Mouse (Mus musculus) forebrain, embryonic 13.5 days (tissue): ENCODE results near the gene Sec62. TPM values are rescaled to one million over a fixed set of nuclear protein-coding genes. Genes with fewer than 3 reads are reported as not detected.

Experiments
- ATAC-seq: fragments of 200-750 bp; cut with Nextera tagmentation; 2 replicates; pipeline ENCODE4 v1.8.0; 2017
- H3K27ac ChIP-seq: fragments of 300-500 bp; sonication (generic); 2 replicates; pipeline ENCODE4 v1.5.1; 2015; ENCODE audit warnings: inconsistent platforms, mild to moderate bottlenecking, moderate library complexity
- H3K27me3 ChIP-seq: fragments of 300-500 bp; sonication (generic); 2 replicates; pipeline ENCODE4 v1.6.1; 2015; ENCODE audit warnings: mild to moderate bottlenecking, inconsistent platforms
- H3K36me3 ChIP-seq: fragments of 300-500 bp; sonication (generic); 2 replicates; pipeline ENCODE4 v1.6.1; 2015; ENCODE audit warnings: mild to moderate bottlenecking, inconsistent platforms; ENCODE audit not compliant: poor library complexity, severe bottlenecking
- H3K4me1 ChIP-seq: fragments of 300-500 bp; sonication (generic); 2 replicates; pipeline ENCODE4 v1.6.1; 2015; ENCODE audit warnings: inconsistent platforms
- H3K4me2 ChIP-seq: fragments of 300-500 bp; sonication (generic); 2 replicates; pipeline ENCODE4 v1.6.1; 2015; ENCODE audit warnings: inconsistent platforms, mild to moderate bottlenecking, moderate library complexity
- H3K4me3 ChIP-seq: fragments of 300-500 bp; sonication (generic); 2 replicates; pipeline ENCODE4 v1.5.1; 2015; ENCODE audit warnings: mild to moderate bottlenecking, inconsistent platforms
- H3K9ac ChIP-seq: fragments of 300-500 bp; sonication (generic); 2 replicates; pipeline ENCODE4 v1.6.1; 2015; ENCODE audit warnings: mild to moderate bottlenecking, inconsistent platforms
- H3K9me3 ChIP-seq: fragments of 300-500 bp; sonication (generic); replicated peaks from 2 replicates; pipeline ENCODE4 v1.6.1; 2016; ENCODE audit warnings: inconsistent platforms
- WGBS: fragments of 180-500 bp; shearing (Covaris S2); methylation state at CpG from one replicate; pipeline ENCODE4 v1.1.7; 2015; 5-methylcytosine and 5-hydroxymethylcytosine counted together
- polyA plus RNA-seq: library from polyadenylated mRNA; unstranded; fragments of >200 nt; fragmentation: Nextera tagmentation; extraction: Ambion mirVana; gene quantifications from 2 replicates; pipeline ENCODE4 v1.2.1, GENCODE M21; 2015

Sec62 gene
- polyA plus RNA-seq, 1 experiment from 2014 or later, result 94.8 TPM

GRCm38 (mm10) chr3:30774677-30775076 is 18.0 kb upstream of the Sec62 start:
- Histone ChIP-seq H3K4me2 (no peak overlapping the region), H3K9me3 (no peaks in the 10 kb centered on the region), H3K4me1 (no peaks in the 10 kb centered on the region), H3K27me3 (no peaks in the 10 kb centered on the region), H3K27ac (no peak overlapping the region), H3K4me3 (no peak overlapping the region), H3K9ac (no peak overlapping the region), H3K36me3 (no peaks in the 10 kb centered on the region)
- WGBS, result 95% methylated on average over 5 of the region's 5 CpGs
- no peak for ATAC-seq

- 80% methylated on average over 5 of the region's 5 CpGs for WGBS
- ATAC-seq, result no peak
- H3K9me3 ChIP-seq, result no peaks in the 10 kb centered on the region
Measured at GRCm38 (mm10) chr3:30777984-30778383, 14.7 kb upstream of the Sec62 start.

GRCm38 (mm10) chr3:30788531-30788930 is 4.1 kb upstream of the Sec62 start:
- no peaks in the 10 kb centered on the region for H3K9me3 ChIP-seq
- no peaks in the 10 kb centered on the region for H3K36me3 ChIP-seq
- H3K4me2 ChIP-seq, result no peak overlapping the region
- no peak for ATAC-seq
- H3K9ac ChIP-seq, result no peak overlapping the region
- WGBS, result 34% methylated on average over 5 of the region's 5 CpGs
- H3K4me1 ChIP-seq, result peaks cover 3% of the 10 kb centered on the region; the same call in 1 of the 2 replicates
- no peaks in the 10 kb centered on the region for H3K27me3 ChIP-seq
- H3K27ac ChIP-seq, result no peak overlapping the region
- no peak overlapping the region for H3K4me3 ChIP-seq

More at GRCm38 (mm10) chr3:30777984-30778383, 14.7 kb upstream of the Sec62 start:
- Histone ChIP-seq H3K27me3 (no peaks in the 10 kb centered on the region), H3K36me3 (no peaks in the 10 kb centered on the region), H3K9ac (no peak overlapping the region), H3K4me3 (no peak overlapping the region), H3K4me1 (no peaks in the 10 kb centered on the region), H3K4me2 (no peak overlapping the region), H3K27ac (no peak overlapping the region)

- peaks cover 16% of the 10 kb centered on the region for H3K4me1 ChIP-seq
- WGBS, result under 1% methylated on average over 59 of the region's 75 CpGs
- H3K4me3 ChIP-seq, result peak overlapping the region; percentile 97
- H3K27ac ChIP-seq, result peak overlapping the region; percentile 91
- peak overlapping the region; percentile 98 for H3K9ac ChIP-seq
- H3K27me3 ChIP-seq, result no peaks in the 10 kb centered on the region
- no peaks in the 10 kb centered on the region for H3K9me3 ChIP-seq
- ATAC-seq, result peak; percentile 86
- H3K36me3 ChIP-seq, result no peaks in the 10 kb centered on the region
- H3K4me2 ChIP-seq, result peak overlapping the region; percentile 81
Measured at GRCm38 (mm10) chr3:30793403-30794221, 937 bp downstream of the Sec62 start.

- Histone ChIP-seq H3K4me3 (no peak overlapping the region), H3K27me3 (no peaks in the 10 kb centered on the region), H3K4me2 (no peak overlapping the region), H3K36me3 (peaks cover 40% of the 10 kb centered on the region), H3K4me1 (no peaks in the 10 kb centered on the region), H3K9me3 (no peaks in the 10 kb centered on the region), H3K27ac (no peak overlapping the region), H3K9ac (no peak overlapping the region)
- no peak for ATAC-seq
- 91% methylated on average over 3 of the region's 3 CpGs for WGBS
Measured at GRCm38 (mm10) chr3:30802171-30802570, 9.5 kb downstream of the Sec62 start.

GRCm38 (mm10) chr3:30812881-30813280 is 20.2 kb downstream of the Sec62 start:
- no peak for ATAC-seq
- Histone ChIP-seq H3K4me1 (no peaks in the 10 kb centered on the region), H3K4me2 (no peak overlapping the region), H3K4me3 (no peak overlapping the region), H3K27ac (no peak overlapping the region), H3K9ac (no peak overlapping the region), H3K9me3 (no peaks in the 10 kb centered on the region), H3K36me3 (peaks cover 68% of the 10 kb centered on the region), H3K27me3 (no peaks in the 10 kb centered on the region)
- 68% methylated on average over 3 of the region's 3 CpGs for WGBS

- Histone ChIP-seq H3K9me3 (no peaks in the 10 kb centered on the region), H3K4me3 (no peak overlapping the region), H3K27me3 (no peaks in the 10 kb centered on the region), H3K27ac (no peak overlapping the region), H3K4me1 (no peaks in the 10 kb centered on the region), H3K36me3 (peaks cover 68% of the 10 kb centered on the region), H3K4me2 (no peak overlapping the region), H3K9ac (no peak overlapping the region)
- WGBS, result 96% methylated on average over 16 of the region's 16 CpGs
- ATAC-seq, result no peak
Measured at GRCm38 (mm10) chr3:30818630-30819125, 26.0 kb downstream of the Sec62 start.

- Histone ChIP-seq H3K9ac (no peak overlapping the region), H3K36me3 (peaks cover 47% of the 10 kb centered on the region), H3K4me1 (no peaks in the 10 kb centered on the region), H3K27ac (no peak overlapping the region), H3K9me3 (no peaks in the 10 kb centered on the region), H3K4me2 (no peak overlapping the region), H3K4me3 (no peak overlapping the region), H3K27me3 (no peaks in the 10 kb centered on the region)
- 94% methylated on average over 8 of the region's 8 CpGs for WGBS
- ATAC-seq, result no peak
Measured at GRCm38 (mm10) chr3:30822163-30822562, 29.5 kb downstream of the Sec62 start.

- Histone ChIP-seq H3K27me3 (no peaks in the 10 kb centered on the region), H3K9ac (no peak overlapping the region), H3K36me3 (peaks cover 13% of the 10 kb centered on the region), H3K27ac (no peak overlapping the region), H3K4me1 (no peaks in the 10 kb centered on the region), H3K4me2 (no peak overlapping the region), H3K9me3 (no peaks in the 10 kb centered on the region), H3K4me3 (no peak overlapping the region)
- 94% methylated on average over 5 of the region's 5 CpGs for WGBS
- ATAC-seq, result no peak
Measured at GRCm38 (mm10) chr3:30826069-30826468, 33.4 kb downstream of the Sec62 start.

- Histone ChIP-seq H3K36me3 (no peaks in the 10 kb centered on the region), H3K27ac (no peak overlapping the region), H3K4me2 (no peak overlapping the region), H3K27me3 (no peaks in the 10 kb centered on the region), H3K9ac (no peak overlapping the region), H3K4me1 (no peaks in the 10 kb centered on the region), H3K4me3 (no peak overlapping the region), H3K9me3 (no peaks in the 10 kb centered on the region)
- 81% methylated on average over 15 of the region's 15 CpGs for WGBS
- no peak for ATAC-seq
Measured at GRCm38 (mm10) chr3:30831848-30832606, 39.4 kb downstream of the Sec62 start.

- 87% methylated on average over 3 of the region's 3 CpGs for WGBS
- Histone ChIP-seq H3K4me1 (no peaks in the 10 kb centered on the region), H3K9ac (no peak overlapping the region)
Measured at GRCm38 (mm10) chr3:30833254-30833653, 40.6 kb downstream of the Sec62 start.

GRCm38 (mm10) chr3:30845755-30846154 is 53.1 kb downstream of the Sec62 start:
- Histone ChIP-seq H3K4me1 (no peaks in the 10 kb centered on the region), H3K4me2 (no peak overlapping the region), H3K27me3 (no peaks in the 10 kb centered on the region), H3K36me3 (no peaks in the 10 kb centered on the region), H3K9ac (no peak overlapping the region), H3K9me3 (no peaks in the 10 kb centered on the region), H3K4me3 (no peak overlapping the region), H3K27ac (no peak overlapping the region)
- 70% methylated on average over 2 of the region's 2 CpGs for WGBS
- ATAC-seq, result no peak

More at GRCm38 (mm10) chr3:30833254-30833653, 40.6 kb downstream of the Sec62 start:
- H3K4me3 ChIP-seq, result no peak overlapping the region
- H3K4me2 ChIP-seq, result no peak overlapping the region
- ATAC-seq, result no peak
- no peaks in the 10 kb centered on the region for H3K9me3 ChIP-seq
- H3K27me3 ChIP-seq, result no peaks in the 10 kb centered on the region
- no peaks in the 10 kb centered on the region for H3K36me3 ChIP-seq
- no peak overlapping the region for H3K27ac ChIP-seq
